Mouse (Mus musculus): ENCODE data around the gene Trub1. TPM values are rescaled to one million over a fixed set of nuclear protein-coding genes. Genes with fewer than 3 reads are reported as not detected.
A peak's percentile ranks its signal among the peaks of the same experiment; 100 is the strongest.

The Trub1 gene
- total and polyA plus RNA-seq, 2 experiments, result 5.7 to 12.7 TPM

DNA sequence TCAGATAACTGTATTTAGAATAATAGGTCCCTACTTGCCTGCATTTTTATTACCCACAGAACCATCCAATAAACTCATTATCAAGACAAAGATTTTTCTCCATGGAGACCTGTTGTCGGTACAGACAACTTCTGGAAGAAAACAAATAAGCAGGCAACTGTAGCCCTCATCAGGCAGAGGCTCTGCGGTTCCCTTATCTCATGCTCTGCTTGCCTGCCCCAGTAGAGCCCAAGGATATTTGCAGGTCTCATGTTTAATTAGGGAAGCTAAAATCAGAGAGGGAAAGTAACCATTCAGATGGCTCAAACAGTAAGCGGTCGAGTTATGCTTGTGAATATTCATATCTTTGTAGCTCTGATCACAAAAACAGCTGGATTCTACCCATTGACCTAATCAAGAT is 77.5 kb downstream of the Trub1 start:
- no peak overlapping the region for H3K4me3 ChIP-seq (ENCODE audit: insufficient read depth, low read depth, low read length)
- H3K79me2 ChIP-seq (ENCODE audit: control insufficient read depth, insufficient read depth, low read length), result no peaks in the 10 kb centered on the region
- TF ChIP-seq CTCF (IDR thresholded peaks at IDR 0.05; ENCODE audit: low read depth, low read length) (no peak), POLR2A (IDR thresholded peaks at IDR 0.05; ENCODE audit: extremely low read depth, insufficient read depth, low read length) (no peak)
- DNase-seq (ENCODE audit: extremely low read depth, low read depth, low spot score), result no peak
- peaks cover 9% of the 10 kb centered on the region for H3K4me1 ChIP-seq (ENCODE audit: control insufficient read depth, insufficient read depth, low read length)
- WGBS, result 72% methylated on average over 4 of the region's 4 CpGs
- no peak overlapping the region for H3K27ac ChIP-seq (replicated peaks; ENCODE audit: insufficient read depth, low read depth, low read length)
- H3K9ac ChIP-seq (ENCODE audit: low read depth, low read length), result no peak overlapping the region
- no peaks in the 10 kb centered on the region for H3K36me3 ChIP-seq (ENCODE audit: control insufficient read depth, insufficient read depth, low read length)
- H3K27me3 ChIP-seq (ENCODE audit: control insufficient read depth, insufficient read depth, low read length), result no peaks in the 10 kb centered on the region

- H3K36me3 ChIP-seq (ENCODE audit: control insufficient read depth, insufficient read depth, low read length), result no peaks in the 10 kb centered on the region
- H3K4me1 ChIP-seq (ENCODE audit: control insufficient read depth, insufficient read depth, low read length), result peaks cover 14% of the 10 kb centered on the region
- no peaks in the 10 kb centered on the region for H3K27me3 ChIP-seq (ENCODE audit: control insufficient read depth, insufficient read depth, low read length)
- no peak overlapping the region for H3K9ac ChIP-seq (ENCODE audit: low read depth, low read length)
- no peak for TF ChIP-seq CTCF (IDR thresholded peaks at IDR 0.05; ENCODE audit: low read depth, low read length)
- TF ChIP-seq POLR2A (IDR thresholded peaks at IDR 0.05; ENCODE audit: extremely low read depth, insufficient read depth, low read length), result no peak
- DNase-seq (ENCODE audit: extremely low read depth, low read depth, low spot score), result peak; percentile 74
- WGBS, result 63% methylated on average over 7 of the region's 7 CpGs
- H3K4me3 ChIP-seq (ENCODE audit: insufficient read depth, low read depth, low read length), result no peak overlapping the region
- no peaks in the 10 kb centered on the region for H3K79me2 ChIP-seq (ENCODE audit: control insufficient read depth, insufficient read depth, low read length)
- H3K27ac ChIP-seq (replicated peaks; ENCODE audit: insufficient read depth, low read depth, low read length), result peak overlapping the region; percentile 42; the same call in 1 of the 2 replicates
Observed at GRCm38 (mm10) chr19:57534262-57534661, 81.5 kb downstream of the Trub1 start.

- Histone ChIP-seq H3K4me1 (ENCODE audit: control insufficient read depth, insufficient read depth, low read length) (peaks cover 14% of the 10 kb centered on the region), H3K27ac (replicated peaks; ENCODE audit: insufficient read depth, low read depth, low read length) (no peak overlapping the region), H3K27me3 (ENCODE audit: control insufficient read depth, insufficient read depth, low read length) (no peaks in the 10 kb centered on the region), H3K9ac (ENCODE audit: low read depth, low read length) (no peak overlapping the region), H3K36me3 (ENCODE audit: control insufficient read depth, insufficient read depth, low read length) (no peaks in the 10 kb centered on the region), H3K4me3 (ENCODE audit: insufficient read depth, low read depth, low read length) (no peak overlapping the region), H3K79me2 (ENCODE audit: control insufficient read depth, insufficient read depth, low read length) (no peaks in the 10 kb centered on the region)
- DNase-seq (ENCODE audit: extremely low read depth, low read depth, low spot score), result peak; percentile 43
- no peak for TF ChIP-seq CTCF (IDR thresholded peaks at IDR 0.05; ENCODE audit: low read depth, low read length)
- no peak for TF ChIP-seq POLR2A (IDR thresholded peaks at IDR 0.05; ENCODE audit: extremely low read depth, insufficient read depth, low read length)
- WGBS, result 51% methylated on average over 5 of the region's 5 CpGs
Observed at GRCm38 (mm10) chr19:57536512-57536911, 83.8 kb downstream of the Trub1 start.

- H3K9ac ChIP-seq (ENCODE audit: low read depth, low read length), result peak overlapping the region; percentile 33; the same call in 1 of the 2 replicates
- H3K4me3 ChIP-seq (ENCODE audit: insufficient read depth, low read depth, low read length), result no peak overlapping the region
- 32% methylated on average over 7 of the region's 7 CpGs for WGBS
- H3K36me3 ChIP-seq (ENCODE audit: control insufficient read depth, insufficient read depth, low read length), result no peaks in the 10 kb centered on the region
- peak; percentile 93 for DNase-seq (ENCODE audit: extremely low read depth, low read depth, low spot score)
- no peaks in the 10 kb centered on the region for H3K79me2 ChIP-seq (ENCODE audit: control insufficient read depth, insufficient read depth, low read length)
- peak overlapping the region; percentile 80 for H3K27ac ChIP-seq (replicated peaks; ENCODE audit: insufficient read depth, low read depth, low read length)
- H3K27me3 ChIP-seq (ENCODE audit: control insufficient read depth, insufficient read depth, low read length), result no peaks in the 10 kb centered on the region
- peaks cover 14% of the 10 kb centered on the region for H3K4me1 ChIP-seq (ENCODE audit: control insufficient read depth, insufficient read depth, low read length)
- TF ChIP-seq CTCF (IDR thresholded peaks at IDR 0.05; ENCODE audit: low read depth, low read length) (no peak), POLR2A (IDR thresholded peaks at IDR 0.05; ENCODE audit: extremely low read depth, insufficient read depth, low read length) (no peak)
Observed at GRCm38 (mm10) chr19:57537510-57538182, 84.9 kb downstream of the Trub1 start.

DNA sequence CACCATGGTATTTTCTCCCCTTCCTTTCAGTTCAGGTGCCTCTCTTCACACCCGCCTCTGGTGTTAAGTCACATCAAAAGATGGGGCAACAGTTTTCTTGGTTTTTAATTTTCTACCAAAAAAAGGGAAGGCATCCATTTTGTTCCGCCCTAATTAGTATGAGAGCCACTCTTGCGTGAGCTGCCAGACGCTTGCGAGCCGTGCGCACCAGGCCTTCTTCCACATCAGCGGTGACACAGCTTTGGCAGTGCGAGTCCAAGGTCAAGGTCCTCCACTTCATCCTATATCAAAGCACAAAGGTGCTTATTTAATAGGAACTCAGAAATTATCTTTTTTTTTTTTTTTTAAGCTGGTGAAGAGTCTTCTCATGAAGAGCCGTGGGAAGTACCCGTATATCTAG is 87.4 kb downstream of the Trub1 start:
- Histone ChIP-seq H3K9ac (ENCODE audit: low read depth, low read length) (no peak overlapping the region), H3K27ac (replicated peaks; ENCODE audit: insufficient read depth, low read depth, low read length) (no peak overlapping the region), H3K36me3 (ENCODE audit: control insufficient read depth, insufficient read depth, low read length) (no peaks in the 10 kb centered on the region), H3K4me3 (ENCODE audit: insufficient read depth, low read depth, low read length) (no peak overlapping the region), H3K79me2 (ENCODE audit: control insufficient read depth, insufficient read depth, low read length) (no peaks in the 10 kb centered on the region), H3K27me3 (ENCODE audit: control insufficient read depth, insufficient read depth, low read length) (no peaks in the 10 kb centered on the region), H3K4me1 (ENCODE audit: control insufficient read depth, insufficient read depth, low read length) (peaks cover 9% of the 10 kb centered on the region)
- 94% methylated on average over 11 of the region's 11 CpGs for WGBS
- DNase-seq (ENCODE audit: extremely low read depth, low read depth, low spot score), result no peak
- no peak for TF ChIP-seq CTCF (IDR thresholded peaks at IDR 0.05; ENCODE audit: low read depth, low read length)
- TF ChIP-seq POLR2A (IDR thresholded peaks at IDR 0.05; ENCODE audit: extremely low read depth, insufficient read depth, low read length), result no peak

Other genes with a start within 250 kb of the Trub1 start
- 23.7 and 35.2 TPM in 2 replicates for gene Ablim1, start 138.0 kb upstream of the Trub1 start, total RNA-seq (2014; rRNA removed)
- gene Ablim1, start 138.0 kb upstream of the Trub1 start, polyA plus RNA-seq (2012; rRNA removed), result 16.4 and 16.6 TPM in 2 replicates
- gene Fam160b1, start 92.2 kb upstream of the Trub1 start, total RNA-seq (2014; rRNA removed), result 18.4 and 21.7 TPM in 2 replicates
- 10.6 and 10.9 TPM in 2 replicates for gene Fam160b1, start 92.2 kb upstream of the Trub1 start, polyA plus RNA-seq (2012; rRNA removed)
- 25.4 TPM in 2 replicates for gene Atrnl1, start 158.1 kb downstream of the Trub1 start, total RNA-seq (2014; rRNA removed)
- gene Atrnl1, start 158.1 kb downstream of the Trub1 start, polyA plus RNA-seq (2012; rRNA removed), result 4.8 and 5.2 TPM in 2 replicates